Mouse (Mus musculus) bone marrow, adult 2 months (tissue): ENCODE measurements around the gene Vmn2r89.

Experiments used
- CTCF ChIP-seq: fragments of 200-500 bp; IDR thresholded peaks from 2 replicates; pipeline ENCODE4 v1.5.1; 2011; ENCODE audit warnings: low read length, control low read depth; ENCODE audit not compliant: control insufficient read depth, insufficient read depth
- POLR2A ChIP-seq: fragments of 200-500 bp; IDR thresholded peaks from 2 replicates; pipeline ENCODE4 v1.6.1; 2011; ENCODE audit warnings: low read depth, mild to moderate bottlenecking, control low read depth, low read length, borderline replicate concordance; ENCODE audit not compliant: control insufficient read depth

- TF ChIP-seq CTCF (no peak), POLR2A (no peak)
These were observed 45.3 kb downstream of the Vmn2r89 start for GRCm38 (mm10) chr14:51496955-51497354.
